ENCODE assay signal across 14 mouse cellular contexts in genomic region chr2:131105061-131105460, GRCm38 (mm10). TPM values are rescaled to one million over a fixed set of nuclear protein-coding genes. Genes with fewer than 3 reads are reported as not detected.
"Had no signal": no experiment of that assay in that cellular context is flagged by ENCODE, and none has a peak within 500 bp of the region (broad histone marks: within the 10 kb centered on the region; RNA-seq: fewer than 3 reads in every experiment).

No protein-coding gene starts in this region.

RNA-seq across cellular contexts. Expression of gene Hspa12b, which starts 22.0 kb away (rescaled TPM):
- total RNA-seq: neutrophil, adult 5-6 weeks had no signal

RNA-seq across cellular contexts. Expression of gene Gm11037, which starts 28.2 kb away (rescaled TPM):
- total RNA-seq: neutrophil, adult 5-6 weeks had no signal
- polyA plus RNA-seq: neural tube, embryonic 12.5 days; neural tube, embryonic 13.5 days; neural tube, embryonic 14.5 days; neural tube, embryonic 15.5 days; small intestine, adult 2 months; spleen, adult 2 months; stomach, embryonic 14.5 days; stomach, embryonic 15.5 days; stomach, embryonic 16.5 days; stomach, postnatal 0 days; thymus, adult 2 months; thymus, postnatal 0 days; urinary bladder, adult 2 months had no signal

RNA-seq across cellular contexts. Expression of gene Adam33, which starts 41.4 kb away (rescaled TPM):
- total RNA-seq: neutrophil, adult 5-6 weeks had no signal
